Mouse (Mus musculus) hindbrain, embryonic 14.5 days (tissue): ENCODE results near the gene Sec22c. TPM values are rescaled to one million over a fixed set of nuclear protein-coding genes. Genes with fewer than 3 reads are reported as not detected.

Experiments
- polyA plus RNA-seq: library from polyadenylated mRNA; unstranded; fragments of >200 nt; fragmentation: Nextera tagmentation; extraction: Ambion mirVana; gene quantifications from 2 replicates; pipeline ENCODE4 v1.2.1, GENCODE M21; 2014

The Sec22c gene
- polyA plus RNA-seq, 1 experiment from 2014 or later, result 21.6 TPM

Other genes starting within 250 kb of the Sec22c start
- gene Cck, start 209.8 kb downstream of the Sec22c start, polyA plus RNA-seq, result 73.5 and 83.2 TPM in 2 replicates
- 0.22 and 0.32 TPM in 2 replicates for gene Lyzl4, start 63.4 kb downstream of the Sec22c start, polyA plus RNA-seq
- 0.40 and 0.59 TPM in 2 replicates for gene Vipr1, start 62.8 kb downstream of the Sec22c start, polyA plus RNA-seq
- 171 and 213 TPM in 2 replicates for gene Ss18l2, start 4.8 kb upstream of the Sec22c start, polyA plus RNA-seq
- gene Nktr, start 13.7 kb upstream of the Sec22c start, polyA plus RNA-seq, result 56.2 and 64.1 TPM in 2 replicates
- 19.1 and 21.5 TPM in 2 replicates for gene Zfp651, start 53.8 kb upstream of the Sec22c start, polyA plus RNA-seq
- gene Klhl40, start 72.1 kb upstream of the Sec22c start, polyA plus RNA-seq, result 1.6 and 2.3 TPM in 2 replicates
- gene Hhatl, start 87.0 kb upstream of the Sec22c start, polyA plus RNA-seq, result 0.31 TPM in 1 of 2 replicates, not detected in the other
- gene Ccdc13, start 134.0 kb upstream of the Sec22c start, polyA plus RNA-seq, result 1.9 and 2.2 TPM in 2 replicates
- 146 and 158 TPM in 2 replicates for gene Higd1a, start 152.9 kb upstream of the Sec22c start, polyA plus RNA-seq
- 2.4 and 4.1 TPM in 2 replicates for gene Ackr2, start 192.9 kb upstream of the Sec22c start, polyA plus RNA-seq
- gene Cyp8b1, start 210.8 kb upstream of the Sec22c start, polyA plus RNA-seq, result not detected in 2 replicates
- gene Fam198a, start 245.5 kb upstream of the Sec22c start, polyA plus RNA-seq, result 1.7 TPM in 2 replicates